Mouse (Mus musculus) gastrocnemius, adult 18-20 months (tissue): ENCODE data around the gene Nsg2. TPM values are rescaled to one million over a fixed set of nuclear protein-coding genes. Genes with fewer than 3 reads are reported as not detected.

Experiments used
- DNase-seq: peaks from one replicate; pipeline ENCODE4 v3.0.0; 2021; ENCODE audit warnings: low spot score
- total RNA-seq, 2 experiments: library from RNA; stranded (reverse); gene quantifications; 2 replicates each; pipeline ENCODE4 v1.2.3; 2021

Nsg2 gene
- total RNA-seq, 2 experiments from 2014 or later = not detected

GRCm38 (mm10) chr11:32083462-32083861, 83.2 kb downstream of the Nsg2 start:
- no peak for DNase-seq

GRCm38 (mm10) chr11:32086525-32086924, 86.3 kb downstream of the Nsg2 start:
- no peak for DNase-seq

- no peak for DNase-seq
Measured at GRCm38 (mm10) chr11:32087376-32087775, 87.1 kb downstream of the Nsg2 start.

GRCm38 (mm10) chr11:32087779-32088442, 87.6 kb downstream of the Nsg2 start:
- no peak for DNase-seq

- DNase-seq = no peak
Measured at GRCm38 (mm10) chr11:32095793-32096192, 95.5 kb downstream of the Nsg2 start.

GRCm38 (mm10) chr11:32096346-32096745, 96.1 kb downstream of the Nsg2 start:
- DNase-seq = no peak

GRCm38 (mm10) chr11:32101059-32101632, 100.9 kb downstream of the Nsg2 start:
- no peak for DNase-seq

GRCm38 (mm10) chr11:32102976-32103375, 102.7 kb downstream of the Nsg2 start:
- no peak for DNase-seq

GRCm38 (mm10) chr11:32104406-32105116, 104.3 kb downstream of the Nsg2 start:
- DNase-seq = no peak

GRCm38 (mm10) chr11:32105750-32106646, 105.7 kb downstream of the Nsg2 start:
- no peak for DNase-seq

- DNase-seq = no peak
Measured at GRCm38 (mm10) chr11:32106647-32106985, 106.4 kb downstream of the Nsg2 start.

GRCm38 (mm10) chr11:32108441-32108840, 108.2 kb downstream of the Nsg2 start:
- no peak for DNase-seq

Other genes with a start within 250 kb of the Nsg2 start
- 100 to 1,000 TPM in 1 of 2 experiments, 10 to 100 TPM in 1; 98.3 to 115 TPM for gene Cpeb4, start 128.3 kb upstream of the Nsg2 start, total RNA-seq
- not detected for gene 4930524B15Rik, start 34.9 kb upstream of the Nsg2 start, total RNA-seq
- not detected for gene Il9r, start 199.8 kb downstream of the Nsg2 start, total RNA-seq
- gene Snrnp25, start 205.0 kb downstream of the Nsg2 start, total RNA-seq = 10 to 100 TPM in 1 of 2 experiments, 1 to 10 TPM in 1; 9.3 to 12.1 TPM
- gene Rhbdf1, start 221.8 kb downstream of the Nsg2 start, total RNA-seq = 10 to 100 TPM; 17.8 to 17.9 TPM
- gene Mpg, start 226.0 kb downstream of the Nsg2 start, total RNA-seq = 1 to 10 TPM; 4.1 to 4.4 TPM